In the genomic region with DNA sequence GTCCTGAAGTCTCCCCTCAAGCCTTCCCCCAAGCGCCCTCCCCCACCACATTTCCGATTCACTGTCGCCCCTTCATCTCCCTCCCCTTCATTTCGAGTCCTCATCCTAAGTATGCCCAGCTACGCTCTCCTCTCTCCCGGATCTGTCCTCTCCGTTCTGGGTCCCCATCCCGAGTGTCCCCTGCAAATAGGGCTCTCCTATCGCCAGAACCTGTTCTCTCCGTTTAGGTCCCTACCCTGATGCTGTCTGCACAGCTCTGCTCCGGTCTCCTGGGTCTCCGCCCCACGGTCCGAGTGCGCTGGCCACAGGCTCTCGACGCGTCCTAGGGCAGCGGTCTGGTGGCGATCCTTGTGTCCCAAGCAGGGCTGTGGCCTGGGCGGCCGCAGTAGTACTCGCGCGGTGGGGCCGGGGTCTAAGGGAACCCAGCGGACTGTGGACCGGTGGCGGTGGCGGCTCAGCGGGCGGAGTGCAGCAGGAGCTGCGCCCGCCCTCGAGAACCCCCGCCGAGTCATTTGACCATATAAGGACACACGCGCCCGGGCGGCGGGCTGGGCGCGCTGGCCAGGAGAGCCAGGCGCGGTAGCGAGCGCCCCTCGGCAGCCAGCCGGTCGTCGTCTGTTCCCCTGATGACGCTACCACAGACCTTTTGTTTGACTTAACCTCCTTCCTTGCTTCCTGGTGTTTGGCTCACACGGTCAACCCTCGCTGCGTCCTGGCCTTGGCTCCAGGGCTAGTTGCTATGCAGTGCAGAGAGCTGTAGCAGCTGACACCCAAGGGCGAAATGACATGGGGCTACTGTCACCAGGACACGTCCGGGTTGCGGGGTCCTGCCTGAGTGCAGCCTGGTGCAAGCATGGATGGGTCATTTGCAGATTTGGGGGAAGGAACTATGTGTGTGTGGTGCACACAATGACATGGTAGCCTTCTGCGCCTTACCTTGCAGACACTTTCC, we compare ENCODE assay signal across 7 mouse cellular contexts. TPM values are rescaled to one million over a fixed set of nuclear protein-coding genes. Genes with fewer than 3 reads are reported as not detected.
DNase-seq lines count a peak whose midpoint lies in the region; ATAC-seq and TF ChIP-seq lines count a peak whose summit lies in the region.

No protein-coding gene starts in this region.

- DNase-seq in adrenal gland, adult 2 months, result peak; percentile 83
- DNase-seq in embryo, embryonic 11 days, result peak; percentile 91
- DNase-seq in kidney, adult 11 months, result peak; percentile 68
- peak; percentile 81 for DNase-seq in limb, embryonic 11.5 days (ENCODE audit: low spot score)
- DNase-seq in spleen, adult 2 months (ENCODE audit: low read depth in 1 of 2, low spot score in 2 of 2), result peak in 1 of 2 experiments; percentile 31

- no peaks in the 10 kb centered on the region for H3K9me3 ChIP-seq in limb, embryonic 11.5 days (ENCODE audit: control insufficient read depth, low read length)
- H3K9me3 ChIP-seq in midbrain, embryonic 12.5 days, result no peaks in the 10 kb centered on the region

- peak overlapping the region; percentile 70 for H3K4me2 ChIP-seq in limb, embryonic 11.5 days (ENCODE audit: low read depth, severe bottlenecking)
- H3K4me2 ChIP-seq in midbrain, embryonic 12.5 days (replicated peaks), result peak overlapping the region; percentile 84

- TF ChIP-seq POLR2A in spleen, adult 2 months (IDR thresholded peaks at IDR 0.05; ENCODE audit: low read depth, low read length), result no peak

- H3K9ac ChIP-seq in limb, embryonic 11.5 days (ENCODE audit: low read length), result peak overlapping the region; percentile 79
- H3K9ac ChIP-seq in midbrain, embryonic 12.5 days (replicated peaks), result peak overlapping the region; percentile 66

- H3K27me3 ChIP-seq in limb, embryonic 11.5 days (ENCODE audit: control insufficient read depth, insufficient read depth, low read length), result no peaks in the 10 kb centered on the region
- peaks cover 9% of the 10 kb centered on the region for H3K27me3 ChIP-seq in midbrain, embryonic 12.5 days
- peaks cover 7% of the 10 kb centered on the region for H3K27me3 ChIP-seq in spleen, adult 2 months (ENCODE audit: control insufficient read depth, insufficient read depth, low read length)

- H3K36me3 ChIP-seq in limb, embryonic 11.5 days (ENCODE audit: control insufficient read depth, insufficient read depth, low read length), result no peaks in the 10 kb centered on the region
- H3K36me3 ChIP-seq in midbrain, embryonic 12.5 days, result no peaks in the 10 kb centered on the region
- H3K36me3 ChIP-seq in spleen, adult 2 months (ENCODE audit: control insufficient read depth, insufficient read depth, low read length), result no peaks in the 10 kb centered on the region

- 4% methylated on average over 61 of the region's 61 CpGs for WGBS in limb, embryonic 11.5 days
- WGBS in midbrain, embryonic 12.5 days, result 5% methylated on average over 61 of the region's 61 CpGs
- 10% methylated on average over 61 of the region's 61 CpGs for WGBS in spleen, adult 2 months

- TF ChIP-seq CTCF in spleen, adult 2 months (IDR thresholded peaks at IDR 0.05; ENCODE audit: extremely low read depth, insufficient read depth, insufficient read length, insufficient replicate concordance), result no peak

- peak; percentile 90 for ATAC-seq in granulocyte monocyte progenitor cell, adult 5-6 weeks (replicated peaks; ENCODE audit: poor library complexity, severe bottlenecking)
- ATAC-seq in limb, embryonic 11.5 days (ENCODE audit: insufficient number of reproducible peaks, low FRiP score, low TSS enrichment, low read depth), result peak; percentile 81
- ATAC-seq in midbrain, embryonic 12.5 days (ENCODE audit: low FRiP score, low read depth), result peak; percentile 92

- H3K4me3 ChIP-seq in limb, embryonic 11.5 days (ENCODE audit: low read depth, low read length), result peak overlapping the region; percentile 53
- peak overlapping the region; percentile 55 for H3K4me3 ChIP-seq in midbrain, embryonic 12.5 days
- peak overlapping the region; percentile 62 for H3K4me3 ChIP-seq in spleen, adult 2 months (ENCODE audit: extremely low read depth, insufficient read depth, insufficient read length)

- H3K4me1 ChIP-seq in limb, embryonic 11.5 days (ENCODE audit: control insufficient read depth, insufficient read depth, low read length), result no peaks in the 10 kb centered on the region
- no peaks in the 10 kb centered on the region for H3K4me1 ChIP-seq in midbrain, embryonic 12.5 days
- H3K4me1 ChIP-seq in spleen, adult 2 months (ENCODE audit: control insufficient read depth, insufficient read depth, insufficient read length), result peaks cover 5% of the 10 kb centered on the region

- no peak overlapping the region for H3K27ac ChIP-seq in limb, embryonic 11.5 days (replicated peaks; ENCODE audit: low read depth, low read length)
- peak overlapping the region; percentile 39 for H3K27ac ChIP-seq in midbrain, embryonic 12.5 days (replicated peaks)
- 0 out of 2 replicates have a peak overlapping the region, but pooled peaks have one; percentile 27 for H3K27ac ChIP-seq in spleen, adult 2 months (ENCODE audit: insufficient read depth, low read length)

RNA-seq across cellular contexts. Expression of a gene that starts 33.0 kb away (rescaled TPM):
- total RNA-seq in adrenal gland, adult 2 months (2021), result 10 to 100 TPM; 20.0 to 37.1 TPM
- 15.4 and 16.0 TPM in 2 replicates for polyA plus RNA-seq in adrenal gland, adult 2 months (2012; rRNA removed)
- total RNA-seq in granulocyte monocyte progenitor cell, adult 5-6 weeks (2014; fragmentation: Nextera tagmentation), result not detected in 2 replicates
- 0.88 TPM in 1 of 2 replicates, not detected in the other for total RNA-seq in granulocyte monocyte progenitor cell, adult 5-6 weeks (2017)
- polyA plus RNA-seq in limb, embryonic 11.5 days (2014; fragmentation: Nextera tagmentation; extraction: Ambion mirVana), result 8.6 and 9.1 TPM in 2 replicates
- 7.2 and 7.9 TPM in 2 replicates for polyA plus RNA-seq in midbrain, embryonic 12.5 days (2016; fragmentation: Nextera tagmentation; extraction: Ambion mirVana)
- 1.5 and 1.8 TPM in 2 replicates for polyA plus RNA-seq in spleen, adult 2 months (2012; rRNA removed)
